Mouse (Mus musculus) right cerebral cortex, adult 2 months (tissue): ENCODE measurements around the gene Ryr1.

ENCODE experiments used
- DNase-seq, 2 experiments: peaks; one replicate each; pipeline ENCODE4 v3.0.0; 2021 to 2022; ENCODE audit warnings: low spot score in 2 of 2

Gene Ryr1

GRCm38 (mm10) chr7:29124970-29125369 lies at the start of gene Ryr1:
Gene Ryr1, minus strand, starts transcription at chr7:29125179.
- no peak for DNase-seq

GRCm38 (mm10) chr7:29172390-29173016 lies 47.5 kb upstream of the Ryr1 start:
- no peak for DNase-seq

- no peak for DNase-seq
Measured at GRCm38 (mm10) chr7:29171562-29172097, 46.7 kb upstream of the Ryr1 start.

GRCm38 (mm10) chr7:29170755-29171561 lies 46.0 kb upstream of the Ryr1 start:
- DNase-seq = no peak

- peak; percentile 39 to 64 for DNase-seq
Measured at GRCm38 (mm10) chr7:29170066-29170754, 45.2 kb upstream of the Ryr1 start, which contains the start of the genes Ggn and Spred3. Gene Ggn, plus strand, starts transcription at chr7:29170210. Gene Spred3, minus strand, starts transcription at chr7:29170411.

- DNase-seq = peak; percentile 78 to 88
Measured at GRCm38 (mm10) chr7:29169231-29170065, 44.5 kb upstream of the Ryr1 start.

- DNase-seq = peak in 1 of 2 experiments; percentile 40
Measured at GRCm38 (mm10) chr7:29168791-29169230, 43.8 kb upstream of the Ryr1 start.

GRCm38 (mm10) chr7:29168121-29168695 lies 43.2 kb upstream of the Ryr1 start:
- DNase-seq = no peak

GRCm38 (mm10) chr7:29167656-29168055 lies 42.7 kb upstream of the Ryr1 start:
- no peak for DNase-seq

- DNase-seq = no peak
Measured at GRCm38 (mm10) chr7:29162750-29163525, 38.0 kb upstream of the Ryr1 start.

GRCm38 (mm10) chr7:29162294-29162693 lies 37.3 kb upstream of the Ryr1 start:
- DNase-seq = no peak

GRCm38 (mm10) chr7:29158264-29158663 lies 33.3 kb upstream of the Ryr1 start:
- no peak for DNase-seq

GRCm38 (mm10) chr7:29155838-29156782 lies 31.1 kb upstream of the Ryr1 start, which contains the start of gene Fam98c:
Gene Fam98c, minus strand, starts transcription at chr7:29156234.
- DNase-seq = peak; percentile 81 to 87

- peak; percentile 90 for DNase-seq
Measured at GRCm38 (mm10) chr7:29155196-29155837, 30.3 kb upstream of the Ryr1 start.

GRCm38 (mm10) chr7:29154018-29154720 lies 29.2 kb upstream of the Ryr1 start:
- DNase-seq = no peak

GRCm38 (mm10) chr7:29151486-29151885 lies 26.5 kb upstream of the Ryr1 start:
- DNase-seq = no peak

- no peak for DNase-seq
Measured at GRCm38 (mm10) chr7:29148771-29149170, 23.8 kb upstream of the Ryr1 start.
